Mouse (Mus musculus) thymus, adult 2 months (tissue): ENCODE measurements around the gene B020031M17Rik.
"Not testable (repeated sequence)": the region's sequence is repeated elsewhere in the genome, so short reads cannot be mapped to it uniquely, and the experiment has no call there.

Experiments used
- CTCF ChIP-seq: fragments of 200-500 bp; IDR thresholded peaks from 2 replicates; pipeline ENCODE4 v1.5.1; 2012; ENCODE audit warnings: mild to moderate bottlenecking, control low read depth, low read length, moderate library complexity, borderline replicate concordance; ENCODE audit not compliant: control insufficient read depth, poor library complexity, insufficient read depth; ENCODE audit errors: extremely low read depth
- POLR2A ChIP-seq: fragments of 200-500 bp; IDR thresholded peaks from 2 replicates; pipeline ENCODE4 v1.6.1; 2012; ENCODE audit warnings: mild to moderate bottlenecking, low read length, control low read depth, moderate library complexity; ENCODE audit not compliant: control insufficient read depth, poor library complexity, insufficient read depth; ENCODE audit errors: extremely low read depth

- not testable (repeated sequence) for TF ChIP-seq CTCF, POLR2A
These were observed 18.6 kb upstream of the B020031M17Rik start for GRCm38 (mm10) chr13:119969163-119969562.
